Mouse (Mus musculus): Measurements from ENCODE around the gene Tmem183a.

DNA sequence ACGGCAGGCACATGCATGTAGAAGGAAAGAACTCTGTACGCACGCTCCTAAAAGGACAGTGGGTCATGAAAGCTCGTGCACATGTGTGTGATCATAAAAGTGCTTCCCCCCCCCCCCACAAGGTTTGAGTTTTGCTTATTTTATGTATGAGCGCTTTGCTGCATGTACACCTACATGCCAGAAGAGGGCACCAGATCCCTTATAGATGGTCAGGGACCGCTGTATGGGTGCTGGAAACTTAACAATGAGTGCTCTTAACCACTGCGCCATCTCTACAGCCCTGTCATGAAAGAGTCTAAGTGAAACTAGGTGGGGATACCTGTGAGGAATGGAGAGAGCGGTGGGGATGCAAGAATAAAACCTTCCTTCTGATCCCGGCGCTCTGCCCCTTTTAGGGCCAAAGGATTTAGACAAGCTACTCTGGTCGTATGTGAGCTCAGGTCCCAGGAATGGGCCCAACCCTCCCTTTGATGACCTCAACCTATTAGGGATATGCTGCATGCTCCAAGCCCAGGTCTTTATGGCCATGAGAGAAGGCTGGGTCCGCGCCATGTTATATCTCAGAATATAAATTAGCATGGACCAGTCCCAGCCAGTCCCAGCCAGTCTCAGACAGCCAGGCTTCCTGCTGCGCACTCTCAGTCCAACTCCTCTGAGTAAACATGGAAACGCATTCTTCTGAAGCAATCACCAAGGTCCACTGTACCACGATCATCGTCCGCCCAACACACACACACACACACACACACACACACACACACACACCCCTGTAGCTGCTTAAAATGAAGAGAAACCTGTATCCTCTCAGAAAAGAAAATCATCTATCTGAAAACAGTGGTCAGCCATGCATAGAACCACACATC is 21.8 kb downstream of the Tmem183a start:
- TF ChIP-seq CTCF (IDR thresholded peaks at IDR 0.05; ENCODE audit: low read depth, low read length) (no peak), GATA1 (IDR thresholded peaks at IDR 0.05; ENCODE audit: borderline replicate concordance, low read length) (no peak), POLR2AphosphoS5 (IDR thresholded peaks at IDR 0.05; ENCODE audit: insufficient replicate concordance, low read depth, low read length) (no peak), TAL1 (conservative IDR thresholded peaks at IDR 0.05; ENCODE audit: low read depth, low read length) (no peak), GATA2 (IDR thresholded peaks at IDR 0.05; ENCODE audit: borderline replicate concordance, low read depth, low read length) (no peak)
